Mouse (Mus musculus) thymus, adult 2 months (tissue): Measurements from ENCODE around the gene Mfn2. TPM values are rescaled to one million over a fixed set of nuclear protein-coding genes. Genes with fewer than 3 reads are reported as not detected.

Experiments
- DNase-seq: peaks from one replicate; pipeline ENCODE4 v3.0.0; 2021
- H3K27ac ChIP-seq: fragments of 200-500 bp; 2 replicates; pipeline ENCODE4 v1.5.1; 2012; ENCODE audit warnings: low read length, control low read depth; ENCODE audit not compliant: control insufficient read depth, insufficient read depth
- H3K27me3 ChIP-seq: fragments of 200-500 bp; 2 replicates; pipeline ENCODE4 v1.6.1; 2012; ENCODE audit warnings: mild to moderate bottlenecking, low read length, moderate library complexity, mixed read lengths; ENCODE audit not compliant: control insufficient read depth, insufficient read depth
- H3K36me3 ChIP-seq: fragments of 200-500 bp; 2 replicates; pipeline ENCODE4 v1.6.1; 2012; ENCODE audit warnings: mild to moderate bottlenecking, low read length, moderate library complexity; ENCODE audit not compliant: control insufficient read depth, insufficient read depth
- H3K4me1 ChIP-seq: fragments of 200-500 bp; replicated peaks from 2 replicates; pipeline ENCODE4 v1.6.1; 2012; ENCODE audit warnings: low read length; ENCODE audit not compliant: control insufficient read depth, insufficient read depth
- H3K4me3 ChIP-seq: fragments of 200-500 bp; 2 replicates; pipeline ENCODE4 v1.5.1; 2012; ENCODE audit warnings: mild to moderate bottlenecking, low read length, control low read depth, moderate library complexity; ENCODE audit not compliant: control insufficient read depth, insufficient read depth
- CTCF ChIP-seq: fragments of 200-500 bp; IDR thresholded peaks from 2 replicates; pipeline ENCODE4 v1.5.1; 2012; ENCODE audit warnings: mild to moderate bottlenecking, control low read depth, low read length, moderate library complexity, borderline replicate concordance; ENCODE audit not compliant: control insufficient read depth, poor library complexity, insufficient read depth; ENCODE audit errors: extremely low read depth
- POLR2A ChIP-seq: fragments of 200-500 bp; IDR thresholded peaks from 2 replicates; pipeline ENCODE4 v1.6.1; 2012; ENCODE audit warnings: mild to moderate bottlenecking, low read length, control low read depth, moderate library complexity; ENCODE audit not compliant: control insufficient read depth, poor library complexity, insufficient read depth; ENCODE audit errors: extremely low read depth
- WGBS: fragments of 180-500 bp; shearing (Covaris S2); methylation state at CpG from one replicate; pipeline ENCODE4 v1.1.7; 2018; 5-methylcytosine and 5-hydroxymethylcytosine counted together
- polyA plus RNA-seq: library from polyadenylated mRNA; depleted of rRNA; stranded (reverse); fragments of >200 nt; gene quantifications from 2 replicates; pipeline ENCODE4 v1.2.3, GENCODE M21; 2012

Mfn2 gene
- polyA plus RNA-seq, 1 experiment = 50.2 TPM

- no peak overlapping the region for H3K27ac ChIP-seq
- TF ChIP-seq POLR2A = no peak
- TF ChIP-seq CTCF = no peak
- H3K27me3 ChIP-seq = no peaks in the 10 kb centered on the region
- no peak overlapping the region for H3K4me3 ChIP-seq
- peaks cover 7% of the 10 kb centered on the region for H3K4me1 ChIP-seq
- 93% methylated on average over 4 of the region's 4 CpGs for WGBS
- H3K36me3 ChIP-seq = no peaks in the 10 kb centered on the region
- no peak for DNase-seq
These were observed 30.1 kb upstream of the Mfn2 start for GRCm38 (mm10) chr4:147934611-147935010.

GRCm38 (mm10) chr4:147934134-147934533 lies 29.6 kb upstream of the Mfn2 start:
- H3K4me3 ChIP-seq = no peak overlapping the region
- H3K4me1 ChIP-seq = peaks cover 7% of the 10 kb centered on the region
- H3K36me3 ChIP-seq = no peaks in the 10 kb centered on the region
- TF ChIP-seq POLR2A (no peak), CTCF (no peak)
- no peak overlapping the region for H3K27ac ChIP-seq
- 81% methylated on average over 3 of the region's 3 CpGs for WGBS
- H3K27me3 ChIP-seq = no peaks in the 10 kb centered on the region
- DNase-seq = no peak

GRCm38 (mm10) chr4:147930946-147931345 lies 26.4 kb upstream of the Mfn2 start:
- 96% methylated on average over 14 of the region's 14 CpGs for WGBS
- TF ChIP-seq CTCF (no peak), POLR2A (no peak)
- no peak for DNase-seq
- Histone ChIP-seq H3K36me3 (no peaks in the 10 kb centered on the region), H3K27me3 (no peaks in the 10 kb centered on the region), H3K4me1 (peaks cover 2% of the 10 kb centered on the region; the same call in 1 of the 2 replicates), H3K27ac (no peak overlapping the region), H3K4me3 (no peak overlapping the region)

- DNase-seq = no peak
- TF ChIP-seq CTCF (no peak), POLR2A (no peak)
- Histone ChIP-seq H3K27me3 (no peaks in the 10 kb centered on the region), H3K27ac (no peak overlapping the region), H3K4me3 (no peak overlapping the region), H3K36me3 (no peaks in the 10 kb centered on the region), H3K4me1 (no peaks in the 10 kb centered on the region)
- 90% methylated on average over 7 of the region's 7 CpGs for WGBS
These were observed 24.0 kb upstream of the Mfn2 start for GRCm38 (mm10) chr4:147928540-147928939.

GRCm38 (mm10) chr4:147928136-147928535 lies 23.6 kb upstream of the Mfn2 start:
- DNase-seq = no peak
- Histone ChIP-seq H3K27ac (no peak overlapping the region), H3K4me3 (no peak overlapping the region), H3K36me3 (no peaks in the 10 kb centered on the region), H3K4me1 (no peaks in the 10 kb centered on the region), H3K27me3 (no peaks in the 10 kb centered on the region)
- TF ChIP-seq CTCF = no peak
- no peak for TF ChIP-seq POLR2A
- 65% methylated on average over 9 of the region's 9 CpGs for WGBS

- no peak for TF ChIP-seq POLR2A
- TF ChIP-seq CTCF = no peak
- Histone ChIP-seq H3K4me1 (no peaks in the 10 kb centered on the region), H3K36me3 (no peaks in the 10 kb centered on the region), H3K4me3 (no peak overlapping the region), H3K27ac (no peak overlapping the region), H3K27me3 (no peaks in the 10 kb centered on the region)
- no peak for DNase-seq
- WGBS = 74% methylated on average over 8 of the region's 8 CpGs
These were observed 23.2 kb upstream of the Mfn2 start for GRCm38 (mm10) chr4:147927705-147928104.

- no peak for TF ChIP-seq POLR2A
- no peak for TF ChIP-seq CTCF
These were observed 17.8 kb upstream of the Mfn2 start for GRCm38 (mm10) chr4:147922341-147922740.

GRCm38 (mm10) chr4:147920973-147921372 lies 16.5 kb upstream of the Mfn2 start:
- Histone ChIP-seq H3K4me1 (no peaks in the 10 kb centered on the region), H3K27me3 (no peaks in the 10 kb centered on the region), H3K4me3 (no peak overlapping the region), H3K36me3 (no peaks in the 10 kb centered on the region), H3K27ac (no peak overlapping the region)
- DNase-seq = no peak
- 94% methylated on average over 10 of the region's 10 CpGs for WGBS
- TF ChIP-seq POLR2A = no peak
- no peak for TF ChIP-seq CTCF

More at GRCm38 (mm10) chr4:147922341-147922740, 17.8 kb upstream of the Mfn2 start:
- no peak for DNase-seq
- Histone ChIP-seq H3K4me3 (no peak overlapping the region), H3K36me3 (no peaks in the 10 kb centered on the region), H3K4me1 (no peaks in the 10 kb centered on the region), H3K27me3 (no peaks in the 10 kb centered on the region), H3K27ac (no peak overlapping the region)
- WGBS = 60% methylated on average over 11 of the region's 11 CpGs
